Mouse (Mus musculus) hindbrain, embryonic 16.5 days (tissue): ENCODE measurements around the gene Dnmt3a. TPM values are rescaled to one million over a fixed set of nuclear protein-coding genes. Genes with fewer than 3 reads are reported as not detected.

ENCODE experiments used
- ATAC-seq: fragments of 200-750 bp; cut with Nextera tagmentation; 2 replicates; pipeline ENCODE4 v1.8.0; 2017; ENCODE audit warnings: moderate TSS enrichment, moderate library complexity
- H3K27ac ChIP-seq: fragments of 300-500 bp; sonication (generic); 2 replicates; pipeline ENCODE4 v1.5.1; 2014; ENCODE audit warnings: low read depth, mild to moderate bottlenecking, control low read depth, low read length, moderate library complexity
- H3K27me3 ChIP-seq: fragments of 300-500 bp; sonication (generic); replicated peaks from 2 replicates; pipeline ENCODE4 v1.6.1; 2014; ENCODE audit warnings: low read length; ENCODE audit not compliant: control insufficient read depth, insufficient read depth
- H3K36me3 ChIP-seq: fragments of 300-500 bp; sonication (generic); 2 replicates; pipeline ENCODE4 v1.6.1; 2014; ENCODE audit warnings: mild to moderate bottlenecking, low read length, moderate library complexity, mixed read lengths; ENCODE audit not compliant: control insufficient read depth, insufficient read depth
- H3K4me1 ChIP-seq: fragments of 300-500 bp; sonication (generic); 2 replicates; pipeline ENCODE4 v1.6.1; 2014; ENCODE audit warnings: low read depth, low read length; ENCODE audit not compliant: control insufficient read depth, insufficient read depth
- H3K4me2 ChIP-seq: fragments of 300-500 bp; sonication (generic); 2 replicates; pipeline ENCODE4 v1.6.1; 2014; ENCODE audit warnings: mild to moderate bottlenecking, low read length, control low read depth, moderate library complexity
- H3K4me3 ChIP-seq: fragments of 300-500 bp; sonication (generic); 2 replicates; pipeline ENCODE4 v1.5.1; 2014; ENCODE audit warnings: mild to moderate bottlenecking, low read length, control low read depth, moderate library complexity
- H3K9ac ChIP-seq: fragments of 300-500 bp; sonication (generic); 2 replicates; pipeline ENCODE4 v1.6.1; 2014; ENCODE audit warnings: low read depth, mild to moderate bottlenecking, control low read depth, low read length, moderate library complexity
- H3K9me3 ChIP-seq: fragments of 300-500 bp; sonication (generic); 2 replicates; pipeline ENCODE4 v1.6.1; 2014; ENCODE audit warnings: mild to moderate bottlenecking, low read length, moderate library complexity; ENCODE audit not compliant: control insufficient read depth
- WGBS: fragments of 180-500 bp; shearing (Covaris S2); extraction: QIAGEN DNeasy Blood & Tissue Kit; methylation state at CpG from one replicate; pipeline ENCODE4 v1.1.7; 2014; 5-methylcytosine and 5-hydroxymethylcytosine counted together
- polyA plus RNA-seq: library from polyadenylated mRNA; unstranded; fragments of >200 nt; fragmentation: Nextera tagmentation; extraction: Ambion mirVana; gene quantifications from 2 replicates; pipeline ENCODE4 v1.2.1, GENCODE M21; 2015

Dnmt3a gene
- polyA plus RNA-seq, 1 experiment from 2014 or later, result 104 TPM

DNA sequence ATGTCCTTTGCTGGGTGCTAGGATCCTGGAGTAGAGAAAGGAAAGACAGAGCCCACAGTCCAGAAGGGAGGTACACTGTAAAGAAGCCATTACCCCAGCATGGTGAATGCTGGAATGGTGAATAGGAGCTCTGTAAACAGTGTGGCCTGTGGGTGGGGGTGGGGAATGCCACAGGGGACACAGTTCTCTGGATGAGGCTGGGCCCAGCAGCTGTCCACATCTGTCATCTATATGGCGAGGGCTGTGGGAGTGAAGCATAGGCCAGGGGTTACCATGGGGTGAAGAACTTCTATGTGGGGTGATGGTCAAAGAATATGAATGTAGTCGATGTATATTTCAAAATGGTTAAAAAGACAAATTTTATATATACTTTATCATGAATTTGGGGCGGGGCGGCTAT lies 52.9 kb downstream of the Dnmt3a start:
- H3K4me1 ChIP-seq, result peaks cover 7% of the 10 kb centered on the region; the same call in 1 of the 2 replicates
- no peaks in the 10 kb centered on the region for H3K36me3 ChIP-seq
- WGBS, result 79% methylated on average over 4 of the region's 4 CpGs
- no peak overlapping the region for H3K4me2 ChIP-seq
- H3K27ac ChIP-seq, result no peak overlapping the region
- H3K27me3 ChIP-seq, result no peaks in the 10 kb centered on the region
- no peak overlapping the region for H3K9ac ChIP-seq
- H3K9me3 ChIP-seq, result no peaks in the 10 kb centered on the region
- no peak overlapping the region for H3K4me3 ChIP-seq
- ATAC-seq, result no peak

DNA sequence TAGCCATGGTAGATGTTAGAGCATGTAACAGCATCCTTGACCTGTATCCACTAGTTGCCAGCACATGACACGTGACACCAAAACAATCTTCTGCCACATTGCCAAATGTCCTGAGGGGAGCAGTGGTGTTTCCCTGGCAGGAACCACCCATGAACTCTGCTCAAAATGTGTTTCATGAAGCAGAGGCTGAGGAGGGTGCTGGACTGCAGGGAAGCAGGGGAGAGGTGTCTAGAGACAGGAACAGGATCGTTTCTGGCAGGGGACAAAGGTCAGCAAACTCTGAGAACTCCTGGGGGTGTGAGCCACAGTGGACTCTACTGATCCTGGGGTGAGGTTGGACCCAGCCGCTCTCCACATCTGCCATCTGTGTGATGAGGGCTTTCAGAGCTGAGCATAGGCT lies 53.7 kb downstream of the Dnmt3a start:
- Histone ChIP-seq H3K9ac (no peak overlapping the region), H3K27me3 (no peaks in the 10 kb centered on the region), H3K4me1 (peaks cover 7% of the 10 kb centered on the region; the same call in 1 of the 2 replicates), H3K9me3 (no peaks in the 10 kb centered on the region), H3K27ac (no peak overlapping the region), H3K4me2 (no peak overlapping the region), H3K36me3 (no peaks in the 10 kb centered on the region), H3K4me3 (no peak overlapping the region)
- no peak for ATAC-seq
- WGBS, result 68% methylated on average over 3 of the region's 3 CpGs

DNA sequence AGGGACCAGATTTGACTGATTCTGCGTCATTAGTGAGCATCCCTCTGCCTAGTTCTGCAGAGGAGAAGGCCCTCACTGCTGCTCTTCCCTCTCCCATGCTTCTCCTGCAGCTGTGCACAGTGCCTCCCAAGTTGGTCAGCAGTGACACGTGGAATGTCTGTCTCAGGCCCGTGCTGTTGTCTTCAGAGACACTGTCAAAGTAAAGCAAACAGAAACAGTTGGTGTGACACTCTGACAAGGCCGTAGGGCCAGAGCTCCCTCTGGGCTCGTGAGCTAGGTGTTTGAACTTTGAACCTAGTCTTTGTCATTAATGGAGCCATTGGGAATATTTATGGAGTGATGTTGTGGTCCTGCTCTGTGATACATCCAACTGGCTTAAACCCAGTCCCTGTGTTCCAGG lies 54.2 kb downstream of the Dnmt3a start:
- ATAC-seq, result no peak
- Histone ChIP-seq H3K4me1 (peaks cover 7% of the 10 kb centered on the region; the same call in 1 of the 2 replicates), H3K36me3 (no peaks in the 10 kb centered on the region), H3K4me2 (no peak overlapping the region), H3K27ac (no peak overlapping the region), H3K9me3 (no peaks in the 10 kb centered on the region), H3K9ac (no peak overlapping the region), H3K4me3 (no peak overlapping the region), H3K27me3 (no peaks in the 10 kb centered on the region)
- 57% methylated on average over 5 of the region's 5 CpGs for WGBS

DNA sequence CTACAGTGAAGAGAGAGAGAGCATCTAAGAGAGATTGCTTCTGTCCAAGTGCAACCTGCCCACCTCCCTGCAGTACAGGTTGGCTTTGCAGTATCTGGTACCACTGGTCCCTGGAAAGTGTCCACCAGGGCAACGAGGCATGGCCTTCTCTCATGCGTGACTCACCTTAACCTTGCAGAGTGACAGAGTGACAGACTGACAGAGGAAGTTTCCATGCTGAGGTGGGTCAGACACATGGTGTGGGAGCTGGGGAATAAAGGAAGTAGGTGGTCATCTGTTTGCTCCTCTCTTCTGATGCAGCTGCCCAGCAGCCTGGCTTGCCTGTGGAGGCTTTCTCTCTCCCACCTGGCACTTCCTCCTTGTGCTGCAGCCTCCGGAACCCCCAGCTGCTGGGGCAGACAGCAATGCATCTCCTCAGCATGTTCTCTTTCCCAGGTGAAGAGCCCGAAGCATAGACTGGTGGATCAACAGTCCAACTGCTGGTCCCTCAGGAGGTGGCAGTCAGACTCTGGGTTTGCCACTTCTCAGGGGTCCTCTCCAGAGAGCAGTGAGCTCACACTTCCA lies 55.9 kb downstream of the Dnmt3a start:
- ATAC-seq, result no peak
- Histone ChIP-seq H3K36me3 (0 out of 2 replicates have a peak, but pooled peaks cover 3% of the 10 kb centered on the region), H3K4me2 (no peak overlapping the region), H3K9ac (no peak overlapping the region), H3K27ac (no peak overlapping the region), H3K4me1 (peaks cover 4% of the 10 kb centered on the region; the same call in 1 of the 2 replicates), H3K4me3 (no peak overlapping the region), H3K27me3 (no peaks in the 10 kb centered on the region), H3K9me3 (no peaks in the 10 kb centered on the region)
- 87% methylated on average over 4 of the region's 4 CpGs for WGBS

DNA sequence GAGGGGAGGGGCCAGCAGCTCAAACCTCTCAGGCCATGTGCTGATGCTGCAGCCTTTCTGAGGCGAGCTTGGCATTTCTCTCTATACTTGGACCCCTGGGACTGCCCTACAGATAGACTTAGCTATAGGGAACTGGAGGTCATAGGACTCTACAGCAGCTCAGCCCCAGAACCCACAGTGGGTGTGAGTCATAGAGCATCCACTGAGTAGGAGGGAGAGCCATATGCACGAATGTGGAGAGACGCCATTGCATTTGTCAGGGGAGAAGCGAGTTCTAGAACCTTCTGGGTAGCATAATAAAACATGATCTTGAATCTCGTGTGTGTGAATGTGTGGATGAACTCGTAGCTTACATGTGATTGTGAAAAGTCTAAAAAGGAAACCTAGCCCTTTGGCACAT lies 56.4 kb downstream of the Dnmt3a start:
- H3K9ac ChIP-seq, result no peak overlapping the region
- peaks cover 4% of the 10 kb centered on the region; the same call in 1 of the 2 replicates for H3K4me1 ChIP-seq
- no peaks in the 10 kb centered on the region for H3K27me3 ChIP-seq
- H3K36me3 ChIP-seq, result 0 out of 2 replicates have a peak, but pooled peaks cover 3% of the 10 kb centered on the region
- H3K4me3 ChIP-seq, result no peak overlapping the region
- no peaks in the 10 kb centered on the region for H3K9me3 ChIP-seq
- no peak overlapping the region for H3K27ac ChIP-seq
- H3K4me2 ChIP-seq, result no peak overlapping the region
- no peak for ATAC-seq
- 88% methylated on average over 6 of the region's 6 CpGs for WGBS

DNA sequence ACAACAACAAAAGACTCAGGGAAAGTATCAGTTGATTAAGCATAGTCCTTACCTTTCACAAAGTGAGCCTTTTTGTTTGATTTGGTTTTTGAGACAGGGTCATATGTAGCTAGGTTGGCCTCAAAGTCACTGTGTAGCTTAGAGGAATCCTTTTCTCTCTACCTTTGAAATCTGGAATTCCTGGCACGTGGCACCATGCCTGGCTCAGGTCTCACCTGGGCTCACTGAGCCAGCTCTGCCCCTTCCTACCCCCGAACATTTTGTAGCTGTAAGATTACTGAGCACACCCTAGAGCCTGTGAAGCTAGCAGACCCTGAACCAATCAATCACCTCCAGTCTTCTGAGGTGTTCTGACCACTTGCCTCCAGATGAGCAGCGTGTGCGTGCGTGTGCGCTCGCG lies 58.4 kb downstream of the Dnmt3a start:
- no peaks in the 10 kb centered on the region for H3K27me3 ChIP-seq
- no peak overlapping the region for H3K9ac ChIP-seq
- H3K4me1 ChIP-seq, result peaks cover 4% of the 10 kb centered on the region; the same call in 1 of the 2 replicates
- H3K4me3 ChIP-seq, result no peak overlapping the region
- 89% methylated on average over 8 of the region's 8 CpGs for whole genome bisulfite sequencing
- H3K4me2 ChIP-seq, result no peak overlapping the region
- H3K36me3 ChIP-seq, result peaks cover 8% of the 10 kb centered on the region; the same call in 1 of the 2 replicates
- no peaks in the 10 kb centered on the region for H3K9me3 ChIP-seq
- no peak overlapping the region for H3K27ac ChIP-seq
- no peak for ATAC-seq

DNA sequence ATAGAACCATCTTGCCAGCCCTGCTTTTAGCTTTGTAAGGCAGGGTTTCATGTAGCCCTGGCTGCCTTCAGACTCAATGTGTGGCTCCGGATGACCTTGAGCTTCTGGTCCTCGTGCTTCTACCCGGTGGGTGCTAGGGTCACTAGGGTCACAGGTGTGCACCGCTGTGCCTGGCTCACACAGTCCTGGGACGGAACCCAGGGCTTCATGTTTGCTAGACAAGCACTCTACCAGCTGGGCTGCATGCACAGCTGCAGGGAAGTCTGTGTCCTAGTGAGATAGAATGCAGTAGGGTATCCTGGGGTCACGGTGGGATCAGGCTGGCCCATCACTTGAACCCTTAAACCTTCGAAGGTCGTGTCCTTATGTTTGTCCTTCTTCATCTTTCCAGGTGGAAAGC lies 59.8 kb downstream of the Dnmt3a start:
- H3K36me3 ChIP-seq, result peaks cover 8% of the 10 kb centered on the region; the same call in 1 of the 2 replicates
- H3K9ac ChIP-seq, result no peak overlapping the region
- WGBS, result 97% methylated on average over 8 of the region's 8 CpGs
- H3K4me3 ChIP-seq, result no peak overlapping the region
- H3K9me3 ChIP-seq, result no peaks in the 10 kb centered on the region
- peaks cover 4% of the 10 kb centered on the region; the same call in 1 of the 2 replicates for H3K4me1 ChIP-seq
- H3K27ac ChIP-seq, result no peak overlapping the region
- ATAC-seq, result no peak
- H3K27me3 ChIP-seq, result no peaks in the 10 kb centered on the region
- H3K4me2 ChIP-seq, result no peak overlapping the region

DNA sequence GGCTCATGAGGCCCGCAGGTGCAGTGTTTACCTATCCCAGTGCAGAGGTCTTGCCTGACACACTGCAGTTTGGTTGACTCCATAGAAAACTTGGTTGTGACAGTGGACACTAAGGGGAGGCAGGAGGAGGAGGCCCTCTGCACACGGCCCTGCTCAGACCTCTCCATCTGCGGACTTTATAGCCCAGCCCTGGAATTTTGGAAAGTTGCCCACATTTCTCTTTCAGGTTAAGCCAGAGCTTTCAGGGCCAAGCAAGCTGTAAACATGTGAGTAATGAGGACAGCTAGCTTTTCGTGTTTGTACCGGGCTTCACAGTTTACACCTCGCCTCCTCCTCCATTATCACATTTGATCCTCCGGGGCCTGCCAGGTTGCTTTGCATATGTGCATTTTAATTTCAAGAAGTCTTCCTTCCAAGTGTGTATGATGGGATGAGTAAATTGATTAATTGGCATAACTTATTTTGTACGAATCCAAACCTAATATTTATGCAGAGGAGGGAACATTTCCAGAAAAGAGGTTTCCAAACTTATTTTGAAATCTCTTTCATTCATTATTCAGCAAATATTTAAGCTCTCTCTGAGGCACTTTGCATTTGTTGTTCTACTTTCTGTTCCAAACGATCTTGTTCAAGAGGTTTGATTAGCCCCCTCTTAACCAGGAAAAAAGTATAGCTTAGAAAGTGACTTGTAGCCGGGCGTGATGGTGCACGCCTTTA lies 61.0 kb downstream of the Dnmt3a start:
- peaks cover 14% of the 10 kb centered on the region for H3K4me1 ChIP-seq
- peaks cover 8% of the 10 kb centered on the region; the same call in 1 of the 2 replicates for H3K36me3 ChIP-seq
- H3K4me3 ChIP-seq, result no peak overlapping the region
- ATAC-seq, result peak; percentile 5; the same call in 1 of the 2 replicates
- H3K27ac ChIP-seq, result no peak overlapping the region
- 62% methylated on average over 12 of the region's 12 CpGs for WGBS
- H3K27me3 ChIP-seq, result no peaks in the 10 kb centered on the region
- H3K4me2 ChIP-seq, result no peak overlapping the region
- no peaks in the 10 kb centered on the region for H3K9me3 ChIP-seq
- H3K9ac ChIP-seq, result no peak overlapping the region

DNA sequence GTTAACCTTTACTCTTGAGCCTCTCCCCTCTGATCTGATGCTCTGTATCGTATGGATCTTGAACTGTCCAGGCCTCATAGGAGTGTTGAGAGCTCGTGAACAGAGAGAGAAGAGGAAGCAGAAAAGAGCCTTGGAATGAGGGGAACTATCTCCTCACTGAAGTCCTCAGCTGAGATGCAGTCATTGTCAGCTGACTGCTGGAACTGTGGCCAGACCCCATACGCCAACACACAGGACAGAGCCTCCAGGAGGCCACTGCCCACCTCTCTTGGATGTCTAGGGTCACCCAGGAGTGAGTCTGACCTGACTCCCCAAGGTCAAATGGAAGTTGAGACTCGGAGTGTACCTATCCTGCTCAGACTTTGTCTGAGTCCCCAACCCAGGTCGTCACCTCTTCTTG lies 62.3 kb downstream of the Dnmt3a start:
- ATAC-seq, result no peak
- peaks cover 14% of the 10 kb centered on the region for H3K4me1 ChIP-seq
- H3K4me2 ChIP-seq, result no peak overlapping the region
- H3K27ac ChIP-seq, result no peak overlapping the region
- H3K9ac ChIP-seq, result no peak overlapping the region
- H3K27me3 ChIP-seq, result no peaks in the 10 kb centered on the region
- no peak overlapping the region for H3K4me3 ChIP-seq
- H3K9me3 ChIP-seq, result no peaks in the 10 kb centered on the region
- peaks cover 10% of the 10 kb centered on the region; the same call in 1 of the 2 replicates for H3K36me3 ChIP-seq
- WGBS, result 83% methylated on average over 5 of the region's 5 CpGs
